Mouse (Mus musculus) hindbrain, embryonic 14.5 days (tissue): ENCODE measurements around the gene Tab1. TPM values are rescaled to one million over a fixed set of nuclear protein-coding genes. Genes with fewer than 3 reads are reported as not detected.

Source experiments
- ATAC-seq: fragments of 200-750 bp; cut with Nextera tagmentation; 2 replicates; pipeline ENCODE4 v1.8.0; 2017; ENCODE audit warnings: moderate number of reproducible peaks, mild to moderate bottlenecking, moderate TSS enrichment, moderate library complexity; ENCODE audit not compliant: low FRiP score
- DNase-seq: peaks from one replicate; pipeline ENCODE4 v3.0.0-alpha.2; 2015; ENCODE audit warnings: low spot score
- H3K27ac ChIP-seq: fragments of 300-500 bp; sonication (generic); 2 replicates; pipeline ENCODE4 v1.5.1; 2014; ENCODE audit warnings: mild to moderate bottlenecking, moderate library complexity
- H3K27me3 ChIP-seq: fragments of 300-500 bp; sonication (generic); 2 replicates; pipeline ENCODE4 v1.6.1; 2014; ENCODE audit warnings: mild to moderate bottlenecking, low read length, mixed read lengths; ENCODE audit not compliant: control insufficient read depth, insufficient read depth
- H3K36me3 ChIP-seq: fragments of 300-500 bp; sonication (generic); replicated peaks from 2 replicates; pipeline ENCODE4 v1.6.1; 2014; ENCODE audit not compliant: control insufficient read depth, insufficient read depth
- H3K4me1 ChIP-seq: fragments of 300-500 bp; sonication (generic); replicated peaks from 2 replicates; pipeline ENCODE4 v1.6.1; 2014; ENCODE audit warnings: antibody characterized with exemption, low read length, mixed read lengths; ENCODE audit not compliant: control insufficient read depth, insufficient read depth
- H3K4me2 ChIP-seq: fragments of 300-500 bp; sonication (generic); replicated peaks from 2 replicates; pipeline ENCODE4 v1.6.1; 2014; ENCODE audit warnings: mild to moderate bottlenecking, moderate library complexity
- H3K4me3 ChIP-seq: fragments of 300-500 bp; sonication (generic); replicated peaks from 2 replicates; pipeline ENCODE4 v1.5.1; 2014; ENCODE audit warnings: mild to moderate bottlenecking, low read length
- H3K9ac ChIP-seq: fragments of 300-500 bp; sonication (generic); 2 replicates; pipeline ENCODE4 v1.6.1; 2014
- H3K9me3 ChIP-seq: fragments of 300-500 bp; sonication (generic); 2 replicates; pipeline ENCODE4 v1.6.1; 2016; ENCODE audit warnings: low read length; ENCODE audit not compliant: control insufficient read depth
- WGBS: fragments of 180-500 bp; shearing (Covaris S2); extraction: QIAGEN DNeasy Blood & Tissue Kit; methylation state at CpG from one replicate; pipeline ENCODE4 v1.1.7; 2014; 5-methylcytosine and 5-hydroxymethylcytosine counted together
- polyA plus RNA-seq: library from polyadenylated mRNA; unstranded; fragments of >200 nt; fragmentation: Nextera tagmentation; extraction: Ambion mirVana; gene quantifications from 2 replicates; pipeline ENCODE4 v1.2.1, GENCODE M21; 2014

The Tab1 gene
- polyA plus RNA-seq, 1 experiment from 2014 or later = 36.1 TPM

GRCm38 (mm10) chr15:80152663-80153062 lies 19.7 kb downstream of the Tab1 start:
- Histone ChIP-seq H3K27ac (no peak overlapping the region), H3K9me3 (no peaks in the 10 kb centered on the region), H3K4me1 (no peaks in the 10 kb centered on the region), H3K4me3 (no peak overlapping the region), H3K27me3 (no peaks in the 10 kb centered on the region), H3K4me2 (no peak overlapping the region), H3K36me3 (peaks cover 83% of the 10 kb centered on the region), H3K9ac (no peak overlapping the region)
- DNase-seq (no peak), ATAC-seq (no peak)
- WGBS = 91% methylated on average over 10 of the region's 10 CpGs

DNA sequence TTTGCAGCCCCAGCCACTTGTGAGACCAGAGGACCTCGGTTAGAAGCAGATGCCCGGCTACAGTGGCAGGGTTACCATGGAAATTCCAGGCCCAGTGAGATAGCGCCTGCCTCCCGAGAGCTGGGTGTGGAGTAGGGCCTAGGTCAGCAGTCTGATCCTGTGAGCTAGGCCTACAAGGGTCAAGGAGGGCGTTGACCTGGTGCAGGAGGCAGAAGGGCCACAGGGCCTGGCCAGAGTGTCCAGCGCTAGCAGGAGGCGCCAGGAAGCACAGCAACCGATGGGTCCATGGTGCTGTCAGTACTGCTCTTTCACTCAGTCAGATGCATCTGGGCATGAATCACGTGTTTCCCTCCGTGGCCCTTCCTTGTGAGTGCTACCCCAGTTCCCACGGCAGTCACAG lies 20.8 kb downstream of the Tab1 start:
- ATAC-seq (no peak), DNase-seq (no peak)
- no peak overlapping the region for H3K4me2 ChIP-seq
- 83% methylated on average over 11 of the region's 11 CpGs for WGBS
- H3K27ac ChIP-seq = no peak overlapping the region
- no peak overlapping the region for H3K4me3 ChIP-seq
- no peak overlapping the region for H3K9ac ChIP-seq
- peaks cover 90% of the 10 kb centered on the region for H3K36me3 ChIP-seq
- no peaks in the 10 kb centered on the region for H3K4me1 ChIP-seq
- H3K27me3 ChIP-seq = no peaks in the 10 kb centered on the region
- H3K9me3 ChIP-seq = no peaks in the 10 kb centered on the region

GRCm38 (mm10) chr15:80155707-80156106 lies 22.8 kb downstream of the Tab1 start:
- DNase-seq (no peak), ATAC-seq (no peak)
- peaks cover 95% of the 10 kb centered on the region for H3K36me3 ChIP-seq
- H3K4me1 ChIP-seq = no peaks in the 10 kb centered on the region
- H3K4me3 ChIP-seq = no peak overlapping the region
- WGBS = 95% methylated on average over 8 of the region's 8 CpGs
- H3K9ac ChIP-seq = no peak overlapping the region
- H3K27me3 ChIP-seq = no peaks in the 10 kb centered on the region
- no peaks in the 10 kb centered on the region for H3K9me3 ChIP-seq
- H3K27ac ChIP-seq = no peak overlapping the region
- H3K4me2 ChIP-seq = no peak overlapping the region

- WGBS = 92% methylated on average over 22 of the region's 22 CpGs
- Histone ChIP-seq H3K4me1 (no peaks in the 10 kb centered on the region), H3K9me3 (no peaks in the 10 kb centered on the region), H3K9ac (no peak overlapping the region), H3K27me3 (no peaks in the 10 kb centered on the region), H3K4me2 (no peak overlapping the region), H3K36me3 (peaks cover 97% of the 10 kb centered on the region), H3K4me3 (no peak overlapping the region), H3K27ac (no peak overlapping the region)
- DNase-seq = no peak
- ATAC-seq = no peak
These were observed 24.4 kb downstream of the Tab1 start for GRCm38 (mm10) chr15:80157197-80157943.

DNA sequence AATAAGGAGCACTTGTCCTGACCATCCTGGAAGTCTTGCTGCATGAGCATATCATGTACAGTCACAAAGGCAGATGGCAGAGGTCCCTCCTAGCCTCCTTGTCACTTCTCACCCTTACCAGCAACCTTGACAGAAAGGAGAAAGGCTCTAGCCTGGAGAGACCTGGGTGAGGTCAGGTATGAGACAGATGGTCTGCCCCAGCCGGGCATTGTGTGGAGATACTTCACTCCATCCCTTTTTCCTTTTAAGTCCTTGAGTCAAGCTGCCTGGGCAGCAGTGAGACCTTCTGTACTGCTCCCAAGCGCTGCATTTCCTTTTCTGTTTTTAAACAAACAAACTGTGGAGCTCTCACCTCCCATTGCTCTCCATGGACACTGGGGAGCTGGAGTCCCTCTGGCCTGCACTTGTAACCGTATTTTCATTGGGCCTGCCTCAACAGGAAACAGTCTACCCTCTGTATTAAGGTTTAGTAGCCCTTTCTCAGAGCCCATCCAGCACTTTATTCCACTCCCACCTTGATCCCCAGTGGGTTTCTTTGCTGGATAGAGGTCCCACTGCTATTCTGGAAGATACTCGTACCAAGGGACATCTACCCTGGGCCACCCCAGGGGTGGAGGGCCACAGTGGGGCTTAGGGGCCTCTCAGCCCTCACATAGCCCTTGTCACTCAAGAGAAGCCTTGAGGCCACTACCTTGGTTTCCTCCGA lies 25.2 kb downstream of the Tab1 start:
- ATAC-seq = no peak
- peaks cover 89% of the 10 kb centered on the region for H3K36me3 ChIP-seq
- H3K27me3 ChIP-seq = no peaks in the 10 kb centered on the region
- no peaks in the 10 kb centered on the region for H3K9me3 ChIP-seq
- H3K4me3 ChIP-seq = no peak overlapping the region
- no peak overlapping the region for H3K4me2 ChIP-seq
- no peaks in the 10 kb centered on the region for H3K4me1 ChIP-seq
- H3K9ac ChIP-seq = no peak overlapping the region
- 72% methylated on average over 5 of the region's 5 CpGs for WGBS
- H3K27ac ChIP-seq = no peak overlapping the region
- no peak for DNase-seq

DNA sequence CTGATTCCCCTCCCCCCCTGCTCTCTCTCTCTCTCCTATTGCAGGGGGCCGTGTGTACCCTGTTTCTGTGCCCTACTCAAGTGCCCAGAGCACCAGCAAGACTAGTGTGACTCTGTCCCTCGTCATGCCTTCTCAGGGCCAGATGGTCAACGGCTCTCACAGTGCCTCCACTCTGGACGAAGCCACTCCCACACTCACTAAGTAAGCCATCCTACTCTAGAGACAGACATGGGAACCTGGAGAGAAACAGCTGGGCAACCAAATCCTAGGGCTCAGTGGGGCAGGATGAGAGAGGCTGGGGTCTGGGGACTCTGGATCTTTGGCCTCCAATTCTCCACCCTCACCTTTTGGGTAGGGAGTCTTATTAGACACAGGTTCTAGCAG lies 25.8 kb downstream of the Tab1 start:
- 58% methylated on average over 4 of the region's 4 CpGs for WGBS
- Histone ChIP-seq H3K4me1 (no peaks in the 10 kb centered on the region), H3K36me3 (peaks cover 84% of the 10 kb centered on the region), H3K4me2 (no peak overlapping the region), H3K27ac (no peak overlapping the region), H3K4me3 (no peak overlapping the region), H3K9me3 (no peaks in the 10 kb centered on the region), H3K27me3 (no peaks in the 10 kb centered on the region), H3K9ac (no peak overlapping the region)
- DNase-seq = no peak
- ATAC-seq = no peak

DNA sequence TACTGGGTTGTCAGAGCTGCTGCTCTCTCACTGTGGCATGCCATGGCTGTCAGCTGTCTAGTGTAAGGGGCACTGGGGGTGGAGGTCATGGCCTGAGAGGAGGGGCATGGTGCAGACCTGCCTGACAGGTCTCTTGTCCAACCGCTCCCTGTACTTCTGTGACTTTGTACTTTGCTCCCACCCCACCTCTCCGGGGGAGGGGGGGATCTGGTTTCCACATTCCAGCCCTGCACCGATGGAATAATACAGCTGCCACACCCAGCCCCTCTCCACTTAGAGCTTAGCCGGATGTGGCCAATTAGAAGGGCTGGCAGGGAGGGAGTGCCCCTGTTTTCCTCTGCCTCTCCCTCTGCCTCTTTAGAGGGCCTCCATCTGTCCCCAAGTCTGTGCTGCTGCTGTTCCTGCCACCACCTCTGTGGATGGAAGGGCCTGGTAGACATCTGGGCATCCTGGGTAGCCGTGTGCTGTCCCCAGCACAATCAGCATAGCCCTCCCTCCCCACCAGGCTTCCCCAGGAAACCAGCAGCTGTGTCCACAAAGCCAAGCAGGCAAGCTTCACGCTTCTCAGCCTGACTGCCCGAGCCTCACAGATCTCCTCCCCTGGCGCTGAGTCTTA lies 26.5 kb downstream of the Tab1 start:
- Histone ChIP-seq H3K9ac (no peak overlapping the region), H3K4me1 (no peaks in the 10 kb centered on the region), H3K36me3 (peaks cover 77% of the 10 kb centered on the region), H3K4me3 (no peak overlapping the region), H3K9me3 (no peaks in the 10 kb centered on the region), H3K27me3 (no peaks in the 10 kb centered on the region), H3K4me2 (no peak overlapping the region), H3K27ac (0 out of 2 replicates have a peak overlapping the region, but pooled peaks have one; percentile 26)
- 57% methylated on average over 8 of the region's 8 CpGs for WGBS
- DNase-seq (no peak), ATAC-seq (no peak)

DNA sequence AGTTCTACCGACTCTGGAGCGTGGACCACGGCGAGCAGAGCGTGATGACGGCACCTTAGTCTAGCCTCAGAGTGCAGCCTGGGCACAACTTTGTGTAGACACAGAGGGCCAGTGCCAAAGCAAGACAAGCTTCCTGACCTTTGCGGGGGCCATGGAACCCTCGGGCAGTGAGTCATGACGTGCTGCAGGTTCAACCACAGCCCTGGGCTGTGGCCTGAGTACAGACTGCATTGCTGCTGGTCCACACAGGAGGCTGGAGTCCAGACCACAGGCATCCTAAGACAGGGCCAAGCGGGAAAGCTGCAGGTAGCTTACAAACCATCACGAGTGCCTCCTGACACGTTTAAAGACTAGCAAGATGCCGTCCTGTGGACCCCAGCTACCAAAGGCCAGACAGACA lies 27.3 kb downstream of the Tab1 start:
- H3K9me3 ChIP-seq = no peaks in the 10 kb centered on the region
- H3K27me3 ChIP-seq = no peaks in the 10 kb centered on the region
- no peaks in the 10 kb centered on the region for H3K4me1 ChIP-seq
- 0 out of 2 replicates have a peak overlapping the region, but pooled peaks have one; percentile 26 for H3K27ac ChIP-seq
- ATAC-seq = no peak
- H3K4me2 ChIP-seq = no peak overlapping the region
- H3K9ac ChIP-seq = no peak overlapping the region
- 91% methylated on average over 13 of the region's 13 CpGs for WGBS
- no peak overlapping the region for H3K4me3 ChIP-seq
- DNase-seq = no peak
- peaks cover 69% of the 10 kb centered on the region for H3K36me3 ChIP-seq

GRCm38 (mm10) chr15:80160726-80161125 lies 27.8 kb downstream of the Tab1 start:
- Histone ChIP-seq H3K4me3 (no peak overlapping the region), H3K4me1 (no peaks in the 10 kb centered on the region), H3K9ac (no peak overlapping the region), H3K27me3 (no peaks in the 10 kb centered on the region), H3K4me2 (no peak overlapping the region), H3K27ac (no peak overlapping the region), H3K9me3 (no peaks in the 10 kb centered on the region), H3K36me3 (peaks cover 64% of the 10 kb centered on the region)
- DNase-seq = no peak
- 88% methylated on average over 4 of the region's 4 CpGs for WGBS
- ATAC-seq = no peak
